Mouse (Mus musculus) gastrocnemius, postnatal 36 days (tissue): ENCODE measurements around the gene Kank4. TPM values are rescaled to one million over a fixed set of nuclear protein-coding genes. Genes with fewer than 3 reads are reported as not detected.

Experiments
- DNase-seq, 2 experiments: peaks; one replicate each; pipeline ENCODE4 v3.0.0; 2022
- intact Hi-C: fragments of 180-260 bp; cut with DNase I; formaldehyde crosslinking; loops from one replicate; pipeline ENCODE4 v1.15.1; 2025
- total RNA-seq, 2 experiments: library from RNA; stranded (reverse); gene quantifications; 2 replicates each; pipeline ENCODE4 v1.2.3; 2021

Kank4 gene
- total RNA-seq, 2 experiments from 2014 or later, result 0.87 to 1.4 TPM

DNA sequence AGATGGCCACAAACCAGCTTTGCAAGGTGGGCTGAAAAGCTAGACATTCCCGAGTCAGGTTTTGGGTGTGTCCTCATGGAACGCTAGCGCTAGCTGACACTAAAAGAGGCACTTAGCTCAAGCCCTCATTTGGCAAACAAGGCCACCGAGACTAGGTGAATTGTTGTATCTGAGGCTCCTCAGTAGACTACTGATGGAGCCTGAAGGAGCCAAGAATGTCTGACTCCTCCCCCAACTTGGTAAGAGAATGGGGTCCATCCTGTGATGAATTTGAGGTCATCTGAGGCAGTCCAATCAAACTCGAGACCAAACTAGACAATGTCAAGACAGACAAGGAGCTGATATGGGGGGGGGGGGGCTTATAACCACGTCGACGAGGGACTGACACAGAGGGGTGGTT is 31.5 kb downstream of the Kank4 start:
- intact Hi-C loops, result no loop called here
- DNase-seq, result no peak

DNA sequence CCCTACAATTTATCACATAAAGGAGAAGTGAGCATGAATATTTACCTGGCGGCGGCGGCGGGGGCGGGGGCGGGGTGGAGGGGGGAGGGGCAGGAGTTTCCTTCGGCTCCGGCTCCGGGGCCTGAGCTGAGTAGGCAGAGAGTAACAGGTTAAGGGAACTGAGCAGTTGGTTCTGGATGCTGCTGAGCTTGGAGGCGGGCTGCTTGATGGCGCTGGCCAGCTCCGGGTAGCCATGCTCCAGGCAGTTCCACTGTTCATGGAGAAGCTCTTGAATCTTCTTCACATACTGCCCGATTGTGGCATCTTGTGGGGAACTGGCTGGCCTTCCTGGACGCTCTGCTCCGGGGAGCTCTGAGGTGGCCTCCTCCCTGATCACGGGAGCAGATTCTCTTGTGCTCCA is 39.1 kb downstream of the Kank4 start:
- DNase-seq, result no peak
- intact Hi-C loops, result no loop called here

DNA sequence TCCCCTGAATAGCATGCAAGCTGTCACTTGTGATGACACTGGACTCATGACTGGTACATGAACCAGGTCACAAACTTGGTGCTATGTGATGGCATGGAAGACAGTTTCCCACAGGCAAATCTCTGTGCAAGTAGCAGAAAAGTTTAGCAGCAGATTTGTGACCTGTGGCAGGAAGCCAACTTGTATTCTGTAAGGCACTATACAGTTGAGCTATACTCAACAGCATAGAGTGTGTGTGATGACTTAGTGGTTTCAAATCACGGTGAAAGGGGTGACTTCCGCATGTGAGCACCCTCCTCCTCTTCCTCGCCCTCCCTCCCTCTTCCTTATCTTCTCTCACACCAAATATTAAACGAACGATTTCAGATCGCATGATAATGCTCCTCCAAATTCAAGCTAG is 39.9 kb downstream of the Kank4 start:
- intact Hi-C loops, result no loop called here
- no peak for DNase-seq

DNA sequence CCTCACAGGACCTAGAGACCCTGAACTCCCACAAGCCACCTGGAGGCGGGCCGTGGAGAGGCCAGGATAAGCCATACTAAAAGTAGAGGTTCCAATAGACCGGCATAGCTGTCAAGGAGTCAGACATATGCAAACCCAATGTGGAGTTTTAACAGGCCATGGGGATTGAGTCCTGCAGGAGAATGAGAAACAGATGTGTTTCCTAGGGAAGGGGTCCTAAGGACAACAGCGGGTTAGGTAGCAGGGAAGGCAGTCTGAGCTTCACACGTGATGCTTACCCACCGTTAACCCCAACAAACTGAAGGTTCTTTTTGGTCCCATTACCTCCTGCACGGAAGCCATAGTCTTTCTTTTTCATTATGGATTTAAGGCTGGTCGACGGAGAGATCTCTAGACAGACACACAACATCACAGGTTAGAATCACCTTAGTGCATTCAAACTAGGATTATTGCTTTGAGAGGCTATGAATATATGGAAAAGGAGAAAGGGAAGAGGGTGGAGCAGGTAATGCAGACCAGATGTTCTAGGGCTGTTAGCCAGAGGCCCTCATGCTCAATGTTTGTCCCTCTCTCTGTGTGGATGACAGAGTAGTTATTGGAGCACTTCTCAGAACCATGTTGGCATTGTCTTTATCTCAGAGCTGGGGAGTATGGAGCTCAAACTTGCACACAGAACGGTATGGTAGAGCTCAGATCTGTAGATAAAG is 40.5 kb downstream of the Kank4 start:
- no peak for DNase-seq
- intact Hi-C loops, result no loop called here

DNA sequence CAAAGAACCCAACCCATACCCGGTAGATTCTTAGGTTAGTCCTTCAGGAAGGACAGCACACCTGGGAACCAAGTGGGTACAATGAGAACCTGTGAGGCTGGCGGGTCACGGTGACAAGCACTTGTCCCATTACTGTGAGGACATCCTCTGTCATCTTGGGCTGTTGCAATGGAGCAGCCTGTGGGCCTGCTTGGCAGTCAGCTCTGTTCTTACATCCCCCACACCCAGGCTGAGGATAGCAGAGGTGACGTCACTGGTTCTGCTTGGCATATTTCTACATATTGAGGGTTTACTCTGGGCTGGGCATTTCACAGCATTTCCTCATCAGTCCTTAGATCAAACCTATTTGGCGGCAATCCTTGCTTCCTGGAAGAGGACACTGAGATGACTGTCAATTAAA is 43.6 kb downstream of the Kank4 start:
- no peak for DNase-seq
- intact Hi-C loops, result no loop called here

DNA sequence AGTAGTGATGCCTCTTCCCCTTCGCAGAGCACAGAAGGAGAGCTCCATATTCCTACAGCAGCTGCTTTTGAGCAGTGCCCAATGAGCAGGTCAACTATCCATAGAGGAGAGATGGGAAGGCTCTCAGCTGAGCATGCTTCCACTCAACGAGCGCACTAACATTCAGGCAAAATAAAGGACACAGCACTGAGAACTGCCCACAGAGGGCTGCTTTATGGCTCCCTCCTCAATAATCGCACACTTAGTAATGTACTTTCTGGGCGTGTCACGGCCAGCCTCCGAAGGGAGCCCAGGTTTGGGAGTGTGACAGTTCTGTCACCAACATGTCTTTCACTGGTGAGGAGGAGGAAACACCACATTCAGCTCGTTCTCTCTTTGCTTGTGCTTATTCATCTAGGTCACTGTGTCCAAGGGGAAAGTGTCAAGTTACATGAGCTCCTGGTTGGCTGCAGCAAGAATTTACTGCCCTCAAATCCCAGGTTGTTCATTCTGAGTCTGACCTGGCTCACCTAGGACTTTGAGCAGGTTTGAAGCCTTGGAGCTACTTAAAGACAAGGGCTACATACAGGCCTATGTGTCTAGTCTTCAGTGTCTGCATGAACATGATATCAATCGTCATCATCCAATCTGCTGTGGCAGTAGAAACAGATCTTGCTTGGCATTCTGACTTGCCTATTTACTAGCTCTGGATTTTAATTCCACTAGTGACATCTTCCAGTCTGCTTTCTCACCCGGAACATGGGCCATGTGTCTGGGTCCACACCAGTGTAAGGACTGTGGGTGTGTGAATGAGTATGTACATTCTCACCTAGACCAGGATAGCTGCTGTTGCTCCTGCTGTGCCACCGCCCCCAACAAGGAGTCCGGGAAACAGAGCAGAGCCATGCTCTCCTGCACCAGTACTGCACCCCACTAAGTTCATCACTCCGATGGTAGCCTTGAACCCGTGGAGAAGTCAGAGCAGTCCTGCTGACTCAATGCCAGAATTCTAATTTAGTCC is 49.9 kb downstream of the Kank4 start:
- DNase-seq, result no peak
- intact Hi-C loops, result no loop called here

DNA sequence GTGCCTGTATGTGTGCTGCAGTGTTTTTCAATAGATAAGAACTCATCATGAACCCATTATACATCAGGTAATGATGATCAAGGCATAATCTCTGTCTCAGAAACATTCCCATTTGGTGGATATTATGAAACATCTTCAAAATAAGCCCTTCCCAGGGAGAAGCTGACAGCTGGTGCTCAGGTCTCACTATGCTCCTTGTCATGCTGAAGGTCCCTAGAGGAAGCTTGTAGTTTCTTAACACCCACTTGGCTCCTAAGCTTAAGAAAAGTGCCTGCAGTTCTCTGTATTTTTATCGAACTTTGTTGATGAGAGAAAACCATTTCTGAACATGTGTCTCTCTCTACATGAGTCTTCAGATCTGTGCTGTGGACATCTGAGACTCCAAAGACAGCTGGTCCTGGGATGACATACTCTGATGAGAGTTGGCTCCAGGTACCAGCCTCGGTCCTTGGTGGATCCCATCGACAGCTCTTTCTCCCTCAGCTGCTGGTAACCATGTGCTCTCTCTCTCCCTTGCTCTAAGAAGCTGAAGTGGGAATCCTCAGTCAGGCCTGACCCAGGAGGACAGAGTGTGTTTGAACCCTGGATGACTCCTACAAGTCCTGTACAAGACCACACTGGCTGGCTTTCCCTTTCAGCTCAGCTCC is 58.3 kb downstream of the Kank4 start:
- intact Hi-C loops, result no loop called here
- DNase-seq, result no peak

DNA sequence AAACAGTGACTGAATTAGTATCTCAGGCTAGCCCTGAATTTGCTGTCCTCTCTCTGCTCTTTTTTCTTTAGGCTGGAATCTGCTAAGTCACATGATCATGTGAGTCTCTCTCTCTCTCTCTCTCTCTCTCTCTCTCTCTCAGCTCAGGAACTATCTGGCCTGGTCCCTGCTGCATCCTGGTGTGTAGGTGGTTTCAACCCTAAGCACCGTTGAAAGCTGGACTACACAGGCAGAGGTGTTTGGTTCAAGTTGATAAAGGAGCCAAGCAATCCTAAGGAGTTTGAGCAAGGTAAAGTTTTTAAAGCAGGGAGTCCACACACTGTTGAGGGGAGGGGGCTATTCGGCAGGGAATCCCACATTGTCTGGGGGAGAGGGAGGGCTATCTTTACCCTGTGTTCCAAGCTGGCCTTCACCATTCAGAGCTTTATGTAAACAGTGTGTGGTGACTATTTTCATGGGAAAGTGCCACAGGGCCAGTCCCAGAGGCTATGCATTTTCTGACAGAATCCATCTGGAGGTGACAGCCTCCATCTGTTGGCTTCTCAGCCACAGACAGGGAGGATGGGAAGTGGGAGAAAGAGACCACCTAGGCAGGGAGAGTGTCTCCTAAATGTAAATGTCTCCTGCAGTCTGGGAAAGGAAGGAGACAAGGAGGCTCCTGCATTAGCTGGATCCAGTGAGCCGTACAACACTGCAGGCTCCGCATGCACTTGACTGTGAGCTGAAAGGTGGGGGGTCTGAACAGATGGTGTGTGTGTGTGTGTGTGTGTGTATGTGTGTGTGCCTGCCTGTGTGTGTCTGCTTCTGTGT is 59.1 kb downstream of the Kank4 start:
- DNase-seq, result no peak
- intact Hi-C loops, result no loop called here

DNA sequence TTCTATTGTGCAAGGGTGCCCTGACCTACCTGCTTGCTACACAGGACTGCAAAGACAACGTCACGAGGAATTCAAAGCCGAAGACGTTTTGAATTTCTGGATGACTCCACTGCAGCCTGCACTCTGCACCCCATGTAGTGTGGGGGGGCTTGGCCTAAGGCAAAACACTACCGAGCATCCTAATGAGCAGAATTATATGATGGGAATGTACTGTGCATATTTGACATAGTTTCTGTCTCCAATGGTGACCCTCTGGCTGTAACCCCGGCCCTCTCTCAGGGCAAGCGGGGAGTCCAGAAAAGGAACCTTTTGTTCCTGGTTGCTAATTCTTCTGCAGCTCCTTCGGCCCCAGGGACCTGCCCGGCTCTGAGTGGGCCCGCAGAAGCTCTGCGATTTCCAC is 61.2 kb downstream of the Kank4 start:
- intact Hi-C loops, result no loop called here

DNA sequence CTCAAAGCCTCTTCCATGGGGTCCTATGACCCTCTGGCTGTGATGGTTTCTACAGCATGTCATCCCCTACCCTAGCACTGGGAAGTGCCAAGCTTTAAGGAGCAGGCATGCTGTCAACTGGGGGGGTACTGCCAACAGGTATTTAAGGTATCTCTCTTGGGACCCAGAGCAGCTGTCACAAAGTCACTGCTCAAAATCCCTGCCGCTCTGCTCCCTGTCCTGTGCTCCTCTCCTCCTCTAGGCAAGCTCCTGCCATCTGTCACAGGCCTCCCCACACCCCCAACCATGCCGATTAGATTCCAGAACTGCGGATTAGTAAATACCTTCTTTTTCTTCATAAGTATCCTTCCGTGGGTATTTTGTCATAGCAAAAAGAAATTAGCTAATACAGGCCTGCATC is 62.9 kb downstream of the Kank4 start:
- DNase-seq, result no peak
- intact Hi-C loops, result no loop called here

More for the DNA sequence above, 61.2 kb downstream of the Kank4 start:
- DNase-seq, result no peak

DNA sequence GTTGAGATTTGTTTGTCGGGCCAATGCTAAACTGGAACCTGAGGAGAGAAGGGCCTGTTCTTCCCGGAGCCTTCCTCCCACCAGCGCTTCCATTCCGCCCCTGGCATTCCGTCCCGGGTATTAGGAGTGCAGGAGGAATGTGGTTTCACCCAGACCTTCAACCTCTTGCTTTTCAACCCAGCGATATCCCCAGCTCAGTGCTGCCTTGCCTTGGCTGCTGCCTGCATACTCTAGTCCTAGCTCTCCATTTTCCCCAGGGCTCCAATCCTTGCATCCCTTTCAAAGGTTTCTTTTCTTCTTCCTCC is 73.5 kb downstream of the Kank4 start:
- DNase-seq, result no peak
- intact Hi-C loops, result no loop called here

DNA sequence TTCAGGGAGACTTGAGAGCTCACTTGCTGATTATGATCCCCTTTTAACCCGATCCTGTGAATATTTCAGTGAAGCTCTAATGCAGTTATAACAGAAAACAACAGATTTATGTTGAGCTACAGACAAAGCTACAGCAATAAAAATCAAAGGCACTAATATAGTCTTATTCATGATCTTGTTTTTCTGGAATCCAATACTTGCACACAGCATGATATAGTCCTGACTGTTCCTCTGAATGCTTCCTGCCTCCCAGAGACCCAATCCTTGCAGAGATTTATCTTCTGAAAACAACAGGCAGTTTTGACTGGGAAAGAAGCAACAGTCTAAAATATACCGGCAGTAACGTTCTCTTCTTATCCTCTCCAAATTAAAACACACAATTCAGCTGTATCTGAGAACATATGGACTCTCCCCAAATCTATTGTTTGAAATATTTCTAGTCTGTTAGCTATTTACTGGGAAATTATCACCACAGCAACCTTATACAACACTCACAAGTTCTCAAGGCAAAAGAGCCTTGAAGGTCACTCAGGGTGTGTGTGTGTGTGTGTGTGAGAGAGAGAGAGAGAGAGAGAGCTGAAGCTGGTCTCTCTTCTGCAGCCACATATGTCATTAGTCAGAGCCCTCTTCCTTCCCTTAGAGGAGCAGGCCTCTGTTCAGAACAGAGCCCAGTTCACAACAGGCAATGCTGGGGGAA is 74.0 kb downstream of the Kank4 start:
- no peak for DNase-seq
- intact Hi-C loops, result no loop called here

DNA sequence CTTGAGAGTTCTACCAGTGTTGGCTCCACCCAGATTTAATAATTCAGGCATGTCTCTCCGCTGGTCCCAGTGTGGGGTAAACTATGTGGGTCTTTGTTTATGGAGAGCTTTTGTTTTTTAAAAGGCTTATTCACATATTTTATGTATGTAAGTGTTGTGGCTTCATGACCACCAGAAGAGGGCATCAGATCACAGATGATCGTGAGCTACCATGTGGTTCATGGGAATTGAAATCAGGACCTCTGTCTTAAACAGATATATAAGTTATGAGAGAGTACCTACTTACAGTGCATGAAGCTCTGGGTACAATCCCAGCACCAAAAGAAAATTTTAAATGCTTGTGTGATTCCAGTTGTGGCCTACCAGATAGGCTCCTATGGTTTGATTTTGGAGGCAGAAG is 77.6 kb downstream of the Kank4 start:
- intact Hi-C loops, result loop anchor here (2.0 to 10.0 kb wide), 2 partner anchors 147 to 445 kb away; no protein-coding TSS in a partner anchor
- DNase-seq, result no peak

DNA sequence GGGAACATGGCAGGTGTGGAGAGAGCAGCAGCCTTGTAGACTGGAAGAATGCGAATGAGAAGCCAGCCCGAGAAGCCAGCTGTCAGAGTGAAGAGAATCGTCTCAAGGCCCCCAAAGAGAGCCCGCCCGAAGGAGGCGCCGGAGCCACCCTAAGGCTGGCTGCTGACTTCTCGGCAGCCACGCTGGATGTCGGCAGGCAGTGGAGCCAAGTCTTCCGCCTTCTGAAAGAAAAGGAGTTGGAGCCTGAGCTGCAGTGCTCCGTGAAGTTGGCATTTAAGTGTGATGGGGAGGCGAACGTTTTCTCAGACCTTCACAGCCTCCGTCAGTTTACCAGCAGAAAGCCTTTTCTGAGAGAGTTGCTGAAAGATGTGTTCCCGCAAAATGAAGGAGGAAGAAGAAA is 83.7 kb downstream of the Kank4 start:
- intact Hi-C loops, result loop anchor here (10.0 kb wide), 1 partner anchor 451 kb away; no protein-coding TSS in a partner anchor
- DNase-seq, result no peak

DNA sequence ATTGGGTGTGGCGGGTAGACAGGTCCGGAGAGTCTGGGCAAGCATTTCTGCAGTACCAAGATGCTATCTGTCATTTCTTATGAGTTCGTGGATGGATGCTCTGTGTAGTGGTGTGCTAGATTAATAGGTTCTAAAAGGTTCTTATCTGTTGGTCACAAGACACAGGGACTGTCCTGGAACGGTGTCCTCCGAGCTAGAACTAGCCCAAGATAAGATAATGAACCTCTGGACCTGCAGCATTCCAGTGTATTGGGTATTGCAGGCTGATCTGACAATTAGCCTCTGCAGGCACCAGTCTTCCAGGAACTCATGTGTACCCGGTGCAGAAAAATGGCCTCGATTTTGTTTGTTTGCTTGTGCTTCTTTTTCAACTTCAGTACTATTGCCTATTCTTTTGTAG is 88.6 kb downstream of the Kank4 start:
- DNase-seq, result no peak
- intact Hi-C loops, result no loop called here

DNA sequence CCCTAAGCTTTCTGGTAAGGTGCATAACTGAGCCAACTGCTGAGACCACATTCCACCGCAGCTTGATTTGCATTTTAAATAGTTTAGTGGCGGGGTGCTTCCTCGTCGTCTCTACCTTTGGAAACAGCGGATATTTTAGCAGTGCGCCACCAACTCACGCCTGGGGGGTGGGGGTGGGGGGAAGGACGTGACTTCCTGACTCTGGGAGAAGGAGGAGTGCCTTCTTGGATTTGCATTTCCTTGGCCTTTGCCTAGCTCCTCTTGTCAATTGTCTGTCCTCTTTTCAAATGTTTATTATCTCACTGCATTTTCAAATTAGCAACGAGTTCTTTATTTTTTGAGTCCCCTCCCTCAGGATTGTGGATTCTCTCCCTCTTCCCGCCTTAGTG is 89.4 kb downstream of the Kank4 start:
- intact Hi-C loops, result no loop called here
- DNase-seq, result no peak

DNA sequence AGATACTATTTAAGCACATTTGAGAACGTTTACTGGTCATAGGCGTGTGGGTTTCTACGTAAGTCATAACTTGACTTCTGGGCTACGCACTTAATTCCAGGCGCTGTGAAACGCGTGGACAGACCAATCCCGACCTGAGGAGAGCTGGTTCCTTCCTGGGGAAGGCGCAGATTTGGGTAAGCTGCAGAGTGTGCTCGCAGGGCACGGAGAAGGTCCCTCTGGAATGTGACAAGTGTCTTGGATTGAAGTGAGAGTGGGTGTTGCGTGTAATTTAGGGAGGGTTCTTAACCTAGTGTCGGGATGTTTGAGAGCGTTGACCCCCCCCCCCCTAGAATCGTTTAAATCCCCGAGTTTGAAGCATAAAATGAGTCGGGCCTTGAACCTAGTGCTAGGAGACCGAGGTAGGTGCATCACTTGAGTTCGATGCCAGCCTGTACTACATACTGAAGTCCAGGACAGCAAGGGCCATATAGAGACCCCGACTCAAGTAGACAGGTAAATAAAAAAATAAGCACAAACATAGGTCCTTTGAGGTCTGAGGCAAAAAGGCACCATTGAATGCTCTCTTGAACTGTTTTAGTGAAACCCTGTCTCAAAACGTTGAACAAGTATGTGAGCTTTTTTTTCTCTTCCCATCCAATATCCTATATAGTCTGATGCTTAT is 89.9 kb downstream of the Kank4 start:
- intact Hi-C loops, result no loop called here
- DNase-seq, result no peak

DNA sequence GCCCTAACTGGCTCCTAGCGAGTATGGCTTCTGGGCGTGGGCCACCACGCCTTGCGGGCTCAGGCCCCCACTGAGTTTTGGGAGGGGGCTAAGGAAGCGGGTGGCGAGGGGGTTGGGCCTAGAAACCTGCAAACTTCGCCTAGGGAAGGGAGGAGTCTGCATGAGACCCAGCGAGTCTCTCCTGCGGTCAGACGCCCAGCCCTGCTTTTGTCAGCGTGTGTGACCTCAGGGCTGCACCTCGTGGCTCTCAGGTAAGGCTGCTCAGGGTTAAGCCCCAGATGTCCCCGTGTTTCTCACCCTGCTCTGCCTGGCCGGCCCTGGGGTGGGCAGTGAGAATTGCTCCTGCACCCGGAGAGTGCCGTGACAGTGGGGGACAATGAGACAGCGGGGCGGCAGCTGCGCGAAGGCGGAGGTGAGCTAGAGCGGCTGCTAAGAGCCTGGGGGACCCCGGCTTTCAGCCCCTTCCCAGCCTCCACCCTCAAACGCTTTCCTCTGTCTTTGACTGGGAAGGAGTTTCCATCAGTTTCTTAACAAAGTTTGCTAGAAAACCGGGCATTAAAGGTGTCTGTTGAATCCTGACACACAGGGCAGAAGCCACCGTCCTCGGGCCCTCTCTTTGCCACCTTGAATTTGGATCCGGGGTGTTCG is 90.6 kb downstream of the Kank4 start, which contains the start of gene L1td1:
Gene L1td1, plus strand, starts transcription at position 145 of the 648 bp plus-strand sequence.
- intact Hi-C loops, result no loop called here
- no peak for DNase-seq

DNA sequence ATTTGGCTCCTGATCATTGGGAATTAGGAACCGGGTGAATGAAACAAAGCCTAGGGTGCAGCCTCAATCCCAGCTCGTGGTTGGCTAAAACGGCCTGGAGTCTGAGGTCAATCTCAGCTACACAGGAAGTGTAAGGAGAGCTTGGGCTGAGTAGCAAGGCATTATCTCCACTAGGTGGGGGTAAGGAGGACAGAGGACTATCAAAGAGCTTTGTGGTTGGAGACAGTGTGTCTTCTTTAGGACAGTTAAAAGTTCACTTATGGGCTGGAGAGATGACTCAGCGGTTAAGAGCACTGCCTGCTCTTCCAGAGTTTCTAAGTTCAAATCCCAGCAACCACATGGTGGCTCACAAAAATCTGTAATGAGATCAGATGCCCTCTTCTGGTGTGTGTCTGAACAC is 91.9 kb downstream of the Kank4 start:
- DNase-seq, result no peak
- intact Hi-C loops, result no loop called here
